Mouse (Mus musculus) left cerebral cortex, adult 18-20 months (tissue): ENCODE data around the gene Pld1. TPM values are rescaled to one million over a fixed set of nuclear protein-coding genes. Genes with fewer than 3 reads are reported as not detected.

ENCODE experiments used
- DNase-seq, 2 experiments: peaks; one replicate each; pipeline ENCODE4 v3.0.0; 2021 to 2022; ENCODE audit warnings: low spot score in 2 of 2, mixed read lengths in 1 of 2
- total RNA-seq, 2 experiments: library from RNA; stranded (reverse); gene quantifications; 2 replicates each; pipeline ENCODE4 v1.2.3; 2021

Gene Pld1
- total RNA-seq, 2 experiments from 2014 or later = 5.5 to 7.6 TPM

- no peak for DNase-seq
Observed at GRCm38 (mm10) chr3:28145461-28145860, 207.0 kb downstream of the Pld1 start.

DNA sequence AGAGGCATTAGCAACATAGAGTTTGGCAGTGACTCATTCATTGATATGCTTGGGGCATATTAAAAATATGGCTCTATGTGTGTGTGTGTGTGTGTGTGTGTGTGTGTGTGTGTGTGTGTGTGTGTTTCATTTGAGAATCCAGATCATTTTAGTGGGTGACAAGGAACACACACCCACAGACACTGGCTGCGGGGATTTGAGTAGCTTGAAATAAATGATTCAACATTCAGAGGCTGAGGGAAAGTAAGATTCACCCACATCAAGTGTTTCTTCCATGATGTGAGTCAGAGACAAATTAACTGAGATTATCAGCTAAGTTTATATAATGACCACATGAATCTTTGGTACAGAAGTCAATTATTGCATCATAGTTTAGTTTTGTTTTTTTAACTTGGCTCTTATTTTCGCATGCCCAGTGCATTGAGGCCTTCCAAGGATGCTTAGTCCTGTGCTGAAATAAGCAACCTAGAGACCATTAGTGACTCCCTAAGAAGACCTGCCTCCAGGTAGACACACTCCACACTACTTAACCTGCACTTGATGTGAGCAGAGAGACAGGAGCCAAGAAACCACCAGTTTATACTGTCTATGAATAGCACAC lies 211.3 kb downstream of the Pld1 start:
- no peak for DNase-seq

DNA sequence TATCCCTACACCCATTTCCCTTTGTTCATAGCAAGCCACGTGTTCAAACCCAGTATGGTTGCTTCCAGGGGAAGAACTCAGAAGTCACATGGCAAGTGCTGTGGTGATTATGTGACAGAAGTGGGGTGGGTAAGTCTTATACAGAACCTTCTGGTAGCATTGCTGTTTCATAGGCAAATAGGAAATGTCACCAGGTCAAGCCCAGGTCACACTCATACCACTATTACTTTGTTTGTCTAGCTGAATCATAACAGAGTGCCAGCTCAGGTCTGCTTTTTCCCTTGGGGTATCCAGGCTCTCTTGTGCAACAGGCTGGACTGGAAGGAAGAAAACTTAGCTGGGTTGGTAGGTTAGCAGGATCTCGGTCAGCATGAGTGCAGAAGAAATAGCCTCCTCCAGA lies 219.5 kb downstream of the Pld1 start:
- DNase-seq = no peak

DNA sequence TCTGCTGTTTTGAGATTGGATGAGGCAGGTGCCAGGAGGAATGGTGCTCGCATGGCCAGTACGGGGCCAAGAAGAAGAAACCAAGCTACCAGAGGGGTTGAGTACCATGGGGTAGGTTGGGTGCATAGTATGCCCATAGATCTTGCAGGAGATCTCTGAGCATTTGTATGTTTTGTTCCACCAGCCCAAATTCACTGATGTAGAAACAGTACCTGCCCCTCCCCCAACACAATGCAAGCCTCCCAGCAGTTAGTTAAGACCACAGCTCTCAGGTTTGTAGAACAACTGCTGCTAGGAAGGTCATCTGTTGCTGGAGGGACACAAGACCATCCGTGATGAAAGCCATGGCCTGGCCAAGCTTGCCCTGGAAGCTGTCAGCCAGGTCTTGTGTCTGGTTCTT lies 220.4 kb downstream of the Pld1 start:
- DNase-seq = no peak

- no peak for DNase-seq
Observed at GRCm38 (mm10) chr3:28162346-28162745, 223.9 kb downstream of the Pld1 start.

GRCm38 (mm10) chr3:28164678-28165077 lies 226.2 kb downstream of the Pld1 start:
- DNase-seq = no peak

DNA sequence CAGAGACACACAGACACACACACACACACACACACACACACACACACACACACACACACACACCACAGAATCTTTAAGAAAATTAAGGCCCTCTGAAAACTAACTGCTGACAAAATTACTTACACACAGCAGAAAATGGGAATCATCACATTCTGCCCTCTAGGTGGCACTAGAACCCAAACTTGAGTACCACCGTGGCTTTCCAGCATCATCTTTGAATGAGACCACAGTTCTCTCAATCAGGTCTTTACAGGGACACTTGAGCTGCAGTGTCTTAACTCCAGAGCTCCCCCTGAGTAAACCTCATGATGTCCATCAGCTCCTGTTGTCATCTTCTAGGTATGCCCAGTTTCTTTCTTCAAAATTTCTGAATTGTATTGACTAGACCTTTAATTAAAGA lies 227.1 kb downstream of the Pld1 start:
- peak; percentile 65 to 73 for DNase-seq

DNA sequence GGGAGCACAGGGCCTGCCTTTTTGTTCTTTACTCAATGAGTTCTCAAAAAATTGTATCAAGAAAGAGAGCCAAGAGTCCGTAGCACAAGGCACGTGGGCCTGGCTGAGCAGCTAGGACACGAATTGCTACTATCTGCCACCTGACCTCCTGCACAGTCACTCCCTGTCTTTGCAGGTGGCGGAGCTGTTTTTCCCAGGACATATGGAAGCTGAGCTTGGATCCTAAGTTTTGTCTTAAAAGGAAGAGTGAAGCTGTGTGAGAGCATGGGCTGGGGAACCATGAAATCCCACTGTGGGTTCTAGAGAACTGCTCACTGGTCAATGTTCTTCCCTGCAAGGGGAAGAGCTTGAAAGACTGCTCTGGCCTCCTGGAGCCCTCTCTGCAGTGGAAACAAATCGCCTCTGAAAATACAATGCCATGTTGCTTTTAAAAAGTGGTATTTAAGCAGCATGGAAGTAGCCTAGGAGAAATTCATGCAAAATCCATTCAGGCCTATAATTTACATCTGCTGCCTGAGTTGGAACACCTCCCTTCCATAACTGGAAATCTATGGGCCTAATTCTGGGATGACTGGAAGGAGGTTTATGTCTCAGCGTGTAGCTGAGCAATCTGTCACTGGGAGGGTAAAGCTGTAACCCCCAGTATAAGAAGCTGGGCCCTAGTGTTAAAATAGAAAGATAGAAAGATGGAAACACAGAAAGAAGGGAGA lies 229.5 kb downstream of the Pld1 start:
- DNase-seq = no peak

GRCm38 (mm10) chr3:28170911-28171618 lies 232.6 kb downstream of the Pld1 start:
- no peak for DNase-seq

- peak; percentile 78 to 88 for DNase-seq
Observed at GRCm38 (mm10) chr3:28175997-28176967, 237.8 kb downstream of the Pld1 start.

GRCm38 (mm10) chr3:28178333-28178732 lies 239.8 kb downstream of the Pld1 start:
- no peak for DNase-seq

Other genes with a start within 250 kb of the Pld1 start
- gene Fndc3b, start 227.4 kb upstream of the Pld1 start, total RNA-seq = 10 to 100 TPM; 24.0 TPM
- gene Tmem212, start 42.3 kb upstream of the Pld1 start, total RNA-seq = under 1 TPM in 1 of 2 experiments, not detected in 1; 0.72 TPM